Mouse (Mus musculus): ENCODE measurements around the gene Cel. TPM values are rescaled to one million over a fixed set of nuclear protein-coding genes. Genes with fewer than 3 reads are reported as not detected.
"Not testable (repeated sequence)": the region's sequence is repeated elsewhere in the genome, so short reads cannot be mapped to it uniquely, and the experiment has no call there.

The Cel gene
- total RNA-seq, 2 experiments from 2014 or later: not detected

- ATAC-seq (replicated peaks; ENCODE audit: low FRiP score, poor library complexity, severe bottlenecking): no peak
These were observed 38.8 kb downstream of the Cel start for GRCm38 (mm10) chr2:28524406-28524805.

- ATAC-seq (replicated peaks; ENCODE audit: low FRiP score, poor library complexity, severe bottlenecking): no peak
These were observed 39.5 kb downstream of the Cel start for GRCm38 (mm10) chr2:28523643-28524117.

GRCm38 (mm10) chr2:28522166-28522565 lies 41.0 kb downstream of the Cel start:
- no peak for ATAC-seq (replicated peaks; ENCODE audit: low FRiP score, poor library complexity, severe bottlenecking)

GRCm38 (mm10) chr2:28521571-28522151 lies 41.5 kb downstream of the Cel start:
- no peak for ATAC-seq (replicated peaks; ENCODE audit: low FRiP score, poor library complexity, severe bottlenecking)

- no peak for ATAC-seq (replicated peaks; ENCODE audit: low FRiP score, poor library complexity, severe bottlenecking)
These were observed 42.6 kb downstream of the Cel start for GRCm38 (mm10) chr2:28520581-28520980.

GRCm38 (mm10) chr2:28518231-28518630 lies 45.0 kb downstream of the Cel start:
- ATAC-seq (replicated peaks; ENCODE audit: low FRiP score, poor library complexity, severe bottlenecking): no peak

- ATAC-seq (replicated peaks; ENCODE audit: low FRiP score, poor library complexity, severe bottlenecking): no peak
These were observed 45.8 kb downstream of the Cel start for GRCm38 (mm10) chr2:28517206-28517909.

GRCm38 (mm10) chr2:28514489-28514888 lies 48.7 kb downstream of the Cel start:
- ATAC-seq (replicated peaks; ENCODE audit: low FRiP score, poor library complexity, severe bottlenecking): no peak

- ATAC-seq (replicated peaks; ENCODE audit: low FRiP score, poor library complexity, severe bottlenecking): no peak
These were observed 49.5 kb downstream of the Cel start for GRCm38 (mm10) chr2:28513431-28514370.

- no peak for ATAC-seq (replicated peaks; ENCODE audit: low FRiP score, poor library complexity, severe bottlenecking)
These were observed 50.3 kb downstream of the Cel start, which contains the start of gene Ralgds for GRCm38 (mm10) chr2:28512798-28513401. TSS of gene Ralgds (plus strand) at chr2:28513125.

GRCm38 (mm10) chr2:28511600-28511999 lies 51.6 kb downstream of the Cel start:
- ATAC-seq (replicated peaks; ENCODE audit: low FRiP score, poor library complexity, severe bottlenecking): not testable (repeated sequence)

- ATAC-seq (replicated peaks; ENCODE audit: low FRiP score, poor library complexity, severe bottlenecking): no peak
These were observed 56.9 kb downstream of the Cel start for GRCm38 (mm10) chr2:28506291-28506690.

- no peak for ATAC-seq (replicated peaks; ENCODE audit: low FRiP score, poor library complexity, severe bottlenecking)
These were observed 57.4 kb downstream of the Cel start, which contains the start of gene Gm10134 for GRCm38 (mm10) chr2:28505795-28506194. TSS of gene Gm10134 (plus strand) at chr2:28506095.

Other genes starting within 250 kb of the Cel start
- gene Ppp1r26, start 116.6 kb downstream of the Cel start, total RNA-seq (2015; ENCODE audit: low replicate concordance): not detected in 2 replicates
- not detected in 2 replicates for gene Ppp1r26, start 116.6 kb downstream of the Cel start, total RNA-seq (2017; ENCODE audit: low replicate concordance)
- not detected in 2 replicates for gene 1700007K13Rik, start 97.1 kb downstream of the Cel start, total RNA-seq (2015; ENCODE audit: low replicate concordance)
- gene 1700007K13Rik, start 97.1 kb downstream of the Cel start, total RNA-seq (2017; ENCODE audit: low replicate concordance): not detected in 2 replicates
- gene Mrps2, start 95.3 kb downstream of the Cel start, total RNA-seq (2015; ENCODE audit: low replicate concordance): 8.0 and 8.3 TPM in 2 replicates
- 2.3 and 5.9 TPM in 2 replicates for gene Mrps2, start 95.3 kb downstream of the Cel start, total RNA-seq (2017; ENCODE audit: low replicate concordance)
- 2.9 TPM in 1 of 2 replicates, not detected in the other for gene Gbgt1, start 66.5 kb downstream of the Cel start, total RNA-seq (2015; ENCODE audit: low replicate concordance)
- 0.39 and 4.9 TPM in 2 replicates for gene Gbgt1, start 66.5 kb downstream of the Cel start, total RNA-seq (2017; ENCODE audit: low replicate concordance)
- not detected in 2 replicates for gene Gm10134, start 57.3 kb downstream of the Cel start, total RNA-seq (2015; ENCODE audit: low replicate concordance)
- not detected in 2 replicates for gene Gm10134, start 57.3 kb downstream of the Cel start, total RNA-seq (2017; ENCODE audit: low replicate concordance)
- gene Ralgds, start 50.3 kb downstream of the Cel start, total RNA-seq (2015; ENCODE audit: low replicate concordance): 0.36 and 0.84 TPM in 2 replicates
- gene Ralgds, start 50.3 kb downstream of the Cel start, total RNA-seq (2017; ENCODE audit: low replicate concordance): 0.90 and 0.98 TPM in 2 replicates
- gene Gtf3c5, start 20.3 kb upstream of the Cel start, total RNA-seq (2015; ENCODE audit: low replicate concordance): 17.2 and 22.3 TPM in 2 replicates
- 11.0 and 15.3 TPM in 2 replicates for gene Gtf3c5, start 20.3 kb upstream of the Cel start, total RNA-seq (2017; ENCODE audit: low replicate concordance)
- gene Gfi1b, start 58.6 kb upstream of the Cel start, total RNA-seq (2015; ENCODE audit: low replicate concordance): 123 and 130 TPM in 2 replicates
- 77.8 and 88.3 TPM in 2 replicates for gene Gfi1b, start 58.6 kb upstream of the Cel start, total RNA-seq (2017; ENCODE audit: low replicate concordance)
- gene Tsc1, start 77.8 kb upstream of the Cel start, total RNA-seq (2015; ENCODE audit: low replicate concordance): 13.0 and 16.9 TPM in 2 replicates
- 20.0 and 24.8 TPM in 2 replicates for gene Tsc1, start 77.8 kb upstream of the Cel start, total RNA-seq (2017; ENCODE audit: low replicate concordance)
- gene Spaca9, start 136.3 kb upstream of the Cel start, total RNA-seq (2015; ENCODE audit: low replicate concordance): not detected in 2 replicates
- not detected in 2 replicates for gene Spaca9, start 136.3 kb upstream of the Cel start, total RNA-seq (2017; ENCODE audit: low replicate concordance)
- 0.84 TPM in 1 of 2 replicates, not detected in the other for gene Ak8, start 136.8 kb upstream of the Cel start, total RNA-seq (2015; ENCODE audit: low replicate concordance)
- 0.26 TPM in 1 of 2 replicates, not detected in the other for gene Ak8, start 136.8 kb upstream of the Cel start, total RNA-seq (2017; ENCODE audit: low replicate concordance)